In the genomic region with DNA sequence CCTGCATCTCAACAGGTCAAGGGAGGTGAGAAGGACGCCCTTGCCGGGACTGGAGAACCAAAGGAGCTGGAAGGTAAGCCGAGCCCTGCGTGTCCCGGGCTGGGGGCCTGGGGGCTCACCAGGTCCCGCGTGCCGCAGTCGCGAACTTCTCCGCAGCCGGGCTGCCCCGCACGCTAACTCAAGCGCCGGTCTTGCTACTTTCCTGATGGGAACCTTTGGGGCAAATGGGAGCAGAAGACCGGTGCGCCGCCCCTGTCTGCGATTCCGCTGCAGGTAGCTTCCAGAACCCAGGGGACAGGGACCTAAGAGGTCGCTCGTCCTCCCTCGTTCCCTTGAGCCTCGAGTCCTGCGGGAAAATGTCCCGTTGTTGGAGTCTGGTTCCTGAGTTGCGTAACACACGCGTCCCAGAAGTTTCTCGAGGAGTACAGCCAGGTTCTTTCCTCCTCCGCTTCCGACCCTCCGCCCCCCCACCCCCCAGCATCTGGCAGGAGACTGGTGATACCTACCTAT, we compare ENCODE assay signal across 8 mouse cellular contexts. TPM values are rescaled to one million over a fixed set of nuclear protein-coding genes. Genes with fewer than 3 reads are reported as not detected.
A peak's percentile ranks its signal among the peaks of the same experiment; 100 is the strongest.
DNase-seq lines count a peak whose midpoint lies in the region; ATAC-seq and TF ChIP-seq lines count a peak whose summit lies in the region.

No protein-coding gene starts in this region.

- no peaks in the 10 kb centered on the region for H3K9me3 ChIP-seq in embryonic facial prominence, embryonic 12.5 days
- H3K9me3 ChIP-seq in liver, embryonic 14.5 days (ENCODE audit: control insufficient read depth, low read length) = no peaks in the 10 kb centered on the region

- peak overlapping the region; percentile 60 for H3K4me3 ChIP-seq in embryonic facial prominence, embryonic 12.5 days
- H3K4me3 ChIP-seq in liver, embryonic 14.5 days (ENCODE audit: insufficient read depth in 1 of 2, low read depth in 2 of 2, low read length in 2 of 2) = peak overlapping the region; percentile 52 to 77
- peak overlapping the region; percentile 86 for H3K4me3 ChIP-seq in small intestine, adult 2 months (ENCODE audit: low read depth, low read length)

- no peak overlapping the region for H3K27ac ChIP-seq in embryonic facial prominence, embryonic 12.5 days
- no peak overlapping the region for H3K27ac ChIP-seq in liver, embryonic 14.5 days
- H3K27ac ChIP-seq in small intestine, adult 2 months (ENCODE audit: insufficient read depth, low read depth, low read length) = peak overlapping the region; percentile 72

- TF ChIP-seq EP300 in liver, embryonic 14.5 days (IDR thresholded peaks at IDR 0.05; ENCODE audit: low read depth) = no peak

- TF ChIP-seq CTCF in liver, embryonic 14.5 days (IDR thresholded peaks at IDR 0.05; ENCODE audit: low read depth) = no peak
- TF ChIP-seq CTCF in small intestine, adult 2 months (IDR thresholded peaks at IDR 0.05; ENCODE audit: extremely low read depth, insufficient read length, insufficient replicate concordance, low read depth, low read length) = no peak

- WGBS in embryonic facial prominence, embryonic 12.5 days = under 1% methylated on average over 34 of the region's 34 CpGs
- under 1% methylated on average over 31 of the region's 34 CpGs for WGBS in liver, embryonic 14.5 days (ENCODE audit: insufficient replicate concordance)
- WGBS in small intestine, adult 2 months = under 1% methylated on average over 34 of the region's 34 CpGs

- ATAC-seq in embryonic facial prominence, embryonic 12.5 days (ENCODE audit: insufficient number of reproducible peaks, insufficient read depth, low FRiP score, low TSS enrichment) = 0 out of 2 replicates have a peak, but pooled peaks have one; percentile 29
- peak; percentile 12; the same call in 1 of the 2 replicates for ATAC-seq in liver, embryonic 14.5 days (ENCODE audit: insufficient read depth)

- H3K27me3 ChIP-seq in embryonic facial prominence, embryonic 12.5 days = peaks cover 25% of the 10 kb centered on the region
- peaks cover 37% of the 10 kb centered on the region for H3K27me3 ChIP-seq in liver, embryonic 14.5 days (ENCODE audit: control insufficient read depth, insufficient read depth, low read length)
- H3K27me3 ChIP-seq in small intestine, adult 2 months (ENCODE audit: control insufficient read depth, insufficient read depth, low read length) = no peaks in the 10 kb centered on the region

- TF ChIP-seq POLR2A in small intestine, adult 2 months (IDR thresholded peaks at IDR 0.05; ENCODE audit: low read depth, low read length) = no peak

- no peaks in the 10 kb centered on the region for H3K36me3 ChIP-seq in embryonic facial prominence, embryonic 12.5 days
- no peaks in the 10 kb centered on the region for H3K36me3 ChIP-seq in liver, embryonic 14.5 days (replicated peaks; ENCODE audit: control insufficient read depth, insufficient read depth, low read depth)
- H3K36me3 ChIP-seq in small intestine, adult 2 months (ENCODE audit: control insufficient read depth, insufficient read depth, low read length) = no peaks in the 10 kb centered on the region

- DNase-seq in right cerebral cortex, postnatal 14 days = peak; percentile 8
- DNase-seq in right cerebral cortex, postnatal 10 days (ENCODE audit: low spot score in 2 of 2) = no peak
- DNase-seq in heart, postnatal 25 days (ENCODE audit: low spot score) = peak; percentile 26
- DNase-seq in liver, embryonic 14.5 days (ENCODE audit: low read depth in 3 of 3, low spot score in 3 of 3) = no peak
- no peak for DNase-seq in layer of hippocampus, postnatal 36 days
- no peak for DNase-seq in thymus, postnatal 14 days

- intact Hi-C loops in heart, postnatal 25 days (cut with DNase I) = loop anchor here (2.0 kb wide), 1 partner anchor 60 kb away; no protein-coding TSS in a partner anchor

- peaks cover 15% of the 10 kb centered on the region; the same call in 1 of the 2 replicates for H3K4me1 ChIP-seq in embryonic facial prominence, embryonic 12.5 days
- H3K4me1 ChIP-seq in liver, embryonic 14.5 days (replicated peaks; ENCODE audit: control insufficient read depth in 2 of 2, insufficient read depth in 2 of 2, low read length in 1 of 2) = 0 out of 4 replicates have a peak, but pooled peaks cover 3 to 5% of the 10 kb centered on the region in 2 experiments
- no peaks in the 10 kb centered on the region; the same call in 1 of the 2 replicates for H3K4me1 ChIP-seq in small intestine, adult 2 months (ENCODE audit: control insufficient read depth, insufficient read depth, insufficient read length, low read length)

- peak overlapping the region; percentile 99 for H3K4me2 ChIP-seq in embryonic facial prominence, embryonic 12.5 days (replicated peaks)
- H3K4me2 ChIP-seq in liver, embryonic 14.5 days (ENCODE audit: low read depth) = peak overlapping the region; percentile 90

- peak overlapping the region; percentile 48 for H3K9ac ChIP-seq in embryonic facial prominence, embryonic 12.5 days
- H3K9ac ChIP-seq in liver, embryonic 14.5 days (replicated peaks) = peak overlapping the region; percentile 48

RNA-seq across cellular contexts. Expression of a gene that starts 0.4 kb away (rescaled TPM):
- 4.8 and 4.9 TPM in 2 replicates for polyA plus RNA-seq in embryonic facial prominence, embryonic 12.5 days (2016; fragmentation: Nextera tagmentation; extraction: Ambion mirVana)
- 10 to 100 TPM; 37.4 to 42.7 TPM for total RNA-seq in heart, postnatal 25 days (2021)
- polyA plus RNA-seq in liver, embryonic 14.5 days (2012; rRNA removed) = 5.6 and 7.0 TPM in 2 replicates
- polyA plus RNA-seq in liver, embryonic 14.5 days (2014; fragmentation: Nextera tagmentation; extraction: Ambion mirVana) = 17.1 and 19.2 TPM in 2 replicates
- 7.6 and 16.7 TPM in 2 replicates for polyA plus RNA-seq in small intestine, adult 2 months (2012; rRNA removed)
- 10 to 100 TPM; 14.9 to 18.2 TPM for total RNA-seq in layer of hippocampus, postnatal 36 days (2021)

RNA-seq across cellular contexts. Expression of a gene that starts 36.8 kb away (rescaled TPM):
- 0.20 and 0.33 TPM in 2 replicates for polyA plus RNA-seq in embryonic facial prominence, embryonic 12.5 days (2016; fragmentation: Nextera tagmentation; extraction: Ambion mirVana)
- not detected for total RNA-seq in heart, postnatal 25 days (2021)
- 0.06 TPM in 1 of 2 replicates, not detected in the other for polyA plus RNA-seq in liver, embryonic 14.5 days (2012; rRNA removed)
- polyA plus RNA-seq in liver, embryonic 14.5 days (2014; fragmentation: Nextera tagmentation; extraction: Ambion mirVana) = not detected in 2 replicates
- polyA plus RNA-seq in small intestine, adult 2 months (2012; rRNA removed) = not detected in 2 replicates
- not detected for total RNA-seq in layer of hippocampus, postnatal 36 days (2021)

Comparison
In these comparisons a context has a peak if more than half of its experiments do, and no peak if none do; other contexts are left out.
1. DNase-seq: peak in right cerebral cortex, postnatal 14 days (single experiment) and heart, postnatal 25 days (single experiment); none in right cerebral cortex, postnatal 10 days (0 of 2), liver, embryonic 14.5 days (0 of 3), layer of hippocampus, postnatal 36 days (0 of 2) and thymus, postnatal 14 days (single experiment).
2. Peak in every context shown above with its lines, with median percentiles within 50 percentile points of each other: H3K4me3 ChIP-seq.